ENCODE assay signal across 35 mouse cellular contexts in the genomic region with DNA sequence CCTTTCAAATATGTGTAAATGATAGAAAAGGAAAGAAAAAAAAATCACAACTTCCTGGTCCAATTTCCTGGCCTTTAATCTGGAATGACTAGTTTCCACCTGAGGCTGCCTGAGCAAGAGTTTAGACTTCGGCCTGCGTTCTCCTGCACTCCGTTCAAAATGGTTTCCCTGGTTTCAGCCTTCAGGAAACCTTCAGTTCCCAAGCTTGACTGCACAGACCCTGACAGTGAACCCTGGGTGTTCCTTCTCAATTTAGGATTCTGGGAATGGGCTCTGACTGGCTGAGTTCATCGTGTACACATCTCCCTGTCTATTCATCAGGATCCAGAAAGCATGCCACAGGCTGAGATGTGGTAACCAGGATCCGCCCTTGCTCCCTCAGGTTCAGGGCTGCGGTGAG.
"Had no signal": no experiment of that assay in that cellular context is flagged by ENCODE, and none has a peak within 500 bp of the region (broad histone marks: within the 10 kb centered on the region; RNA-seq: fewer than 3 reads in every experiment).

No protein-coding gene starts in this region.

- H3K4me3 ChIP-seq: heart, embryonic 10.5 days; heart, embryonic 12.5 days; heart, embryonic 13.5 days; heart, embryonic 15.5 days; hindbrain, embryonic 10.5 days; hindbrain, embryonic 12.5 days; hindbrain, embryonic 13.5 days; hindbrain, embryonic 15.5 days; intestine, embryonic 15.5 days; kidney, embryonic 15.5 days; layer of hippocampus, adult 2 months had no signal

- H3K27ac ChIP-seq: heart, embryonic 10.5 days; heart, embryonic 13.5 days; heart, embryonic 15.5 days; hindbrain, embryonic 10.5 days; hindbrain, embryonic 12.5 days; hindbrain, embryonic 13.5 days; hindbrain, embryonic 14.5 days; hindbrain, embryonic 15.5 days; hindbrain, postnatal 0 days; intestine, embryonic 15.5 days; kidney, embryonic 15.5 days; kidney, postnatal 0 days; layer of hippocampus, adult 2 months had no signal

- H3K9ac ChIP-seq: heart, embryonic 12.5 days; heart, embryonic 13.5 days; heart, embryonic 15.5 days; hindbrain, embryonic 12.5 days; hindbrain, embryonic 13.5 days; hindbrain, embryonic 14.5 days; hindbrain, embryonic 15.5 days; intestine, embryonic 15.5 days; kidney, embryonic 15.5 days had no signal

- DNase-seq: heart, postnatal 10 days; heart, postnatal 14 days; heart, postnatal 36 days; heart, postnatal 4 days; kidney, adult 11 months; kidney, adult 18-20 months; kidney, adult 2 months; kidney, adult 8-10 months; kidney, adult 9 months; kidney, postnatal 10 days; kidney, postnatal 14 days; kidney, postnatal 25 days; kidney, postnatal 36 days; kidney, postnatal 4 days; layer of hippocampus, adult 9-11 months; layer of hippocampus, postnatal 36 days had no signal

- H3K27me3 ChIP-seq: intestine, embryonic 15.5 days had no signal

- ATAC-seq: hindbrain, embryonic 16.5 days; hindbrain, postnatal 0 days; inflammation-experienced regulatory T-cells, adult 6 months; intestine, embryonic 15.5 days; intestine, embryonic 16.5 days; intestine, postnatal 0 days had no signal

- H3K4me2 ChIP-seq: heart, embryonic 11.5 days; heart, embryonic 12.5 days; heart, embryonic 13.5 days; heart, embryonic 15.5 days; hindbrain, embryonic 12.5 days; hindbrain, embryonic 13.5 days; hindbrain, embryonic 14.5 days; hindbrain, embryonic 15.5 days; intestine, embryonic 15.5 days; kidney, embryonic 15.5 days had no signal

- H3K36me3 ChIP-seq: heart, embryonic 10.5 days; heart, embryonic 12.5 days; heart, embryonic 13.5 days; heart, embryonic 15.5 days; hindbrain, embryonic 10.5 days; hindbrain, embryonic 12.5 days; hindbrain, embryonic 13.5 days; hindbrain, embryonic 15.5 days; intestine, embryonic 15.5 days; kidney, embryonic 15.5 days had no signal

- H3K9me3 ChIP-seq: heart, embryonic 10.5 days; heart, embryonic 12.5 days; heart, embryonic 13.5 days; heart, embryonic 15.5 days; hindbrain, embryonic 10.5 days; hindbrain, embryonic 12.5 days; hindbrain, embryonic 13.5 days; hindbrain, embryonic 15.5 days; intestine, embryonic 15.5 days; kidney, embryonic 15.5 days had no signal
